Comparison of ENCODE assay signal across 42 mouse cellular contexts in the genomic region with DNA sequence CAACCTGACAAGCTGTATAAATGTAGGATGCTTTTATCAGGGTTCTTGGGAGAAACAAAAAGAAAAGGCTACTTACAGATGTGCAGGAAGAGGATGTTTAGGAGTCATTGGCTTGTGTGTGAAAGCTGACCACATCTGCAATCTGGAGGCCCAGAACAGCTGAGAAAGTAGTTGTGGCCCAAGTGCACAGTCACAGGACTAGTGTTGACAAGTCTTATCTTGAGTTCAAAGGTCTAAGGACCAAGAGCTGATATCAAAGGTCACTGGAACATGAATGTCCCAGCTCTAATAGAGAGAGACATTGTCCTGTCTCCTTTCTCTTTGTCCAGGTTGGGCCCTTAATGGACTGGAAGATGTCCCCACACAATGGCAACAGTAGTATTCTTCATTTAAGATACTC. TPM values are rescaled to one million over a fixed set of nuclear protein-coding genes. Genes with fewer than 3 reads are reported as not detected.
"Had no signal": no experiment of that assay in that cellular context is flagged by ENCODE, and none has a peak within 500 bp of the region (broad histone marks: within the 10 kb centered on the region; RNA-seq: fewer than 3 reads in every experiment).

No protein-coding gene starts in this region.

- H3K4me2 ChIP-seq: heart, embryonic 11.5 days; heart, embryonic 13.5 days; heart, embryonic 15.5 days; hindbrain, embryonic 13.5 days; hindbrain, embryonic 15.5 days; kidney, embryonic 15.5 days; limb, embryonic 13.5 days; limb, embryonic 15.5 days; liver, embryonic 11.5 days; liver, embryonic 13.5 days had no signal

- H3K4me1 ChIP-seq: hindbrain, embryonic 15.5 days; kidney, embryonic 15.5 days; limb, embryonic 13.5 days; limb, embryonic 15.5 days; liver, embryonic 13.5 days had no signal

- H3K27ac ChIP-seq: heart, adult 2 months; heart, embryonic 13.5 days; heart, embryonic 15.5 days; hindbrain, embryonic 13.5 days; hindbrain, embryonic 15.5 days; hindbrain, postnatal 0 days; kidney, embryonic 15.5 days; kidney, postnatal 0 days; limb, embryonic 13.5 days; limb, embryonic 15.5 days; liver, embryonic 13.5 days had no signal

- H3K36me3 ChIP-seq: heart, embryonic 13.5 days; heart, embryonic 15.5 days; hindbrain, embryonic 13.5 days; hindbrain, embryonic 15.5 days; kidney, embryonic 15.5 days; limb, embryonic 13.5 days; limb, embryonic 15.5 days; liver, embryonic 13.5 days had no signal

- DNase-seq: gastrocnemius, postnatal 14 days; gastrocnemius, postnatal 36 days; heart, adult 11 months; heart, adult 2 months; heart, postnatal 14 days; heart, postnatal 36 days; kidney, adult 11 months; kidney, adult 2 months; kidney, adult 9 months; kidney, postnatal 14 days; kidney, postnatal 36 days; layer of hippocampus, adult 9-11 months; layer of hippocampus, postnatal 36 days; left cerebral cortex, postnatal 4 days; liver, embryonic 13.5 days had no signal

- H3K27me3 ChIP-seq: heart, embryonic 13.5 days; heart, embryonic 15.5 days; hindbrain, embryonic 13.5 days; hindbrain, embryonic 15.5 days; kidney, embryonic 15.5 days; limb, embryonic 13.5 days; limb, embryonic 15.5 days; liver, embryonic 13.5 days had no signal

- H3K9ac ChIP-seq: heart, embryonic 13.5 days; heart, embryonic 15.5 days; hindbrain, embryonic 13.5 days; hindbrain, embryonic 15.5 days; kidney, embryonic 15.5 days; limb, embryonic 13.5 days; limb, embryonic 15.5 days; liver, embryonic 13.5 days had no signal

- H3K9me3 ChIP-seq: heart, embryonic 13.5 days; heart, embryonic 15.5 days; hindbrain, embryonic 13.5 days; hindbrain, embryonic 15.5 days; kidney, embryonic 15.5 days; limb, embryonic 13.5 days; limb, embryonic 15.5 days; liver, embryonic 13.5 days had no signal

- ATAC-seq: hindbrain, postnatal 0 days had no signal

- H3K4me3 ChIP-seq: heart, adult 2 months; heart, embryonic 13.5 days; heart, embryonic 15.5 days; hindbrain, embryonic 13.5 days; hindbrain, embryonic 15.5 days; kidney, embryonic 15.5 days; limb, embryonic 13.5 days; limb, embryonic 15.5 days; liver, embryonic 13.5 days had no signal

RNA-seq across cellular contexts. Expression of a gene that starts 15.6 kb away (rescaled TPM):
- total RNA-seq: gastrocnemius, postnatal 36 days; hindbrain, postnatal 0 days; layer of hippocampus, adult 18-20 months; layer of hippocampus, postnatal 14 days; left cerebral cortex, adult 8-10 months; left cerebral cortex, postnatal 10 days; left cerebral cortex, postnatal 25 days had no signal
- polyA plus RNA-seq: limb, embryonic 11.5 days had no signal

RNA-seq across cellular contexts. Expression of a gene that starts 18.6 kb away (rescaled TPM):
- total RNA-seq: gastrocnemius, adult 18-20 months; gastrocnemius, adult 8-10 months; gastrocnemius, postnatal 14 days; gastrocnemius, postnatal 36 days; heart, adult 2 months; heart, postnatal 14 days; heart, postnatal 36 days; hematopoietic stem cell, adult 5-6 weeks; hindbrain, postnatal 0 days; layer of hippocampus, adult 18-20 months; layer of hippocampus, adult 8-10 months; layer of hippocampus, postnatal 14 days; layer of hippocampus, postnatal 36 days; left cerebral cortex, adult 18-20 months; left cerebral cortex, adult 8-10 months; left cerebral cortex, postnatal 10 days; left cerebral cortex, postnatal 25 days; left cerebral cortex, postnatal 4 days had no signal
- polyA plus RNA-seq: gonadal fat pad, adult 2 months; heart, adult 2 months; heart, embryonic 11.5 days; heart, embryonic 13.5 days; heart, embryonic 15.5 days; heart, postnatal 0 days; hindbrain, embryonic 11.5 days; hindbrain, embryonic 13.5 days; hindbrain, embryonic 15.5 days; hindbrain, postnatal 0 days; intestine, embryonic 14.5 days; kidney, adult 2 months; kidney, embryonic 15.5 days; kidney, postnatal 0 days; large intestine, adult 2 months; limb, embryonic 11.5 days; limb, embryonic 13.5 days; limb, embryonic 15.5 days; liver, embryonic 11.5 days; liver, embryonic 13.5 days had no signal

RNA-seq across cellular contexts. Expression of a gene that starts 25.7 kb away (rescaled TPM):
- total RNA-seq: gastrocnemius, postnatal 36 days; hematopoietic stem cell, adult 5-6 weeks; layer of hippocampus, adult 18-20 months; layer of hippocampus, adult 8-10 months; layer of hippocampus, postnatal 14 days; layer of hippocampus, postnatal 36 days; left cerebral cortex, adult 18-20 months; left cerebral cortex, adult 8-10 months; left cerebral cortex, postnatal 10 days; left cerebral cortex, postnatal 25 days; left cerebral cortex, postnatal 4 days had no signal
- polyA plus RNA-seq: hindbrain, embryonic 11.5 days; limb, embryonic 11.5 days had no signal

RNA-seq across cellular contexts. Expression of a gene that starts 37.8 kb away (rescaled TPM):
- total RNA-seq: hematopoietic stem cell, adult 5-6 weeks; layer of hippocampus, adult 8-10 months; layer of hippocampus, postnatal 36 days; left cerebral cortex, adult 18-20 months; left cerebral cortex, postnatal 4 days had no signal
- polyA plus RNA-seq: heart, embryonic 11.5 days; hindbrain, embryonic 11.5 days; limb, embryonic 11.5 days; liver, embryonic 11.5 days had no signal

RNA-seq across cellular contexts. Expression of a gene that starts 51.5 kb away (rescaled TPM):
- total RNA-seq: heart, adult 2 months; heart, postnatal 14 days; heart, postnatal 36 days; hematopoietic stem cell, adult 5-6 weeks had no signal
- polyA plus RNA-seq: heart, adult 2 months; heart, embryonic 15.5 days; heart, postnatal 0 days; liver, embryonic 13.5 days had no signal
